In the genomic region with DNA sequence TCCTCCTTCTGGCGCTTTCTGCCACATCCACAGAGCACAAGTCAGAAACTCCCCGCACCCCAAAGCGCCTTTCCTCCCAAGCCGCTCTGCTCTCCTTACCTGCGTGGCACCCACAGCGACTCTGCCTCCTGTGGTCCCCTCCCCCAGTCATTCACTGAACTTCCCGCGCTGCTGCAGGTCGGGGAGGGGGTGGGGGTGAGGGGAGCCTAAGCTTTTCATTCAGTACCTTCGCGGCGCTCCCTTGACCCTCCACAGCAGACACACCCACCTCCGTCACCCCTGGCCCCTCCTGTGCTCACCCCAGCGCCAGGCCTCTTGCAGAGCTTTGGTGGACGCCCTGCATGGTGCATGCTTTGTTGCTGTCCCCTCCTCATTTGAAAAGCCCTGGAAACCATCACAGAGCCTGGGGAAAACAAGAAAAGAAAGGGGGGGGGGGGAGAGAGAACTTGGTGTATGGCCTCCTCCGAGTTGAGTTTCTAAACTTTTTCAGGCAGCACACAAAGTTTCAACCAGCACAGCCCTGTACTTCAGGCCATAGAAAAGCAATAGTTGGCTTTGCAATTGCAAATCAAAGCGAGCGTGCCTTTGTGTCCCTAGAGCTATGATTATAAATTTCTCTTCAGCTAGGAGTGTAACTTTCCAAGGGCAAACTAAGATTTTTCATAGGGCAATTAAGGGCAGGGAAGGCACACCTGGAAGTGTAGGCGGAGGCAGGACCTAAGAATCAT, we compare ENCODE assay signal across 8 mouse cellular contexts. TPM values are rescaled to one million over a fixed set of nuclear protein-coding genes. Genes with fewer than 3 reads are reported as not detected.
DNase-seq lines count a peak whose midpoint lies in the region; ATAC-seq lines count a peak whose summit lies in the region.

A gene (minus strand): TSS at position 268 of the 728 bp plus-strand sequence.

- peak within 1 kb of the TSS; percentile 95 for H3K4me2 ChIP-seq in forebrain, embryonic 13.5 days
- peak within 1 kb of the TSS; percentile 89 for H3K4me2 ChIP-seq in hindbrain, embryonic 16.5 days (ENCODE audit: low read length)

- no peaks in the 10 kb centered on the region for H3K36me3 ChIP-seq in forebrain, embryonic 13.5 days (ENCODE audit: poor library complexity, severe bottlenecking)
- no peaks in the 10 kb centered on the region for H3K36me3 ChIP-seq in hindbrain, embryonic 16.5 days (ENCODE audit: control insufficient read depth, insufficient read depth, low read length)

- peak within 1 kb of the TSS; percentile 69 for H3K27ac ChIP-seq in forebrain, embryonic 13.5 days
- H3K27ac ChIP-seq in hindbrain, embryonic 16.5 days (ENCODE audit: low read depth, low read length): no peak within 1 kb of the TSS

- 0 out of 2 replicates have a peak, but pooled peaks cover 3% of the 10 kb centered on the region for H3K27me3 ChIP-seq in forebrain, embryonic 13.5 days
- 0 out of 2 replicates have a peak, but pooled peaks cover 2% of the 10 kb centered on the region for H3K27me3 ChIP-seq in hindbrain, embryonic 16.5 days (replicated peaks; ENCODE audit: control insufficient read depth, insufficient read depth, low read length)

- WGBS in forebrain, embryonic 13.5 days: 5% methylated on average over 17 of the region's 19 CpGs
- WGBS in hindbrain, embryonic 16.5 days: 4% methylated on average over 19 of the region's 19 CpGs

- DNase-seq in layer of hippocampus, postnatal 14 days (ENCODE audit: low spot score in 2 of 2): no peak
- no peak for DNase-seq in layer of hippocampus, adult 11-12 months (ENCODE audit: low spot score)
- no peak for DNase-seq in adrenal gland, postnatal 10 days
- DNase-seq in mesoderm, embryonic 11.5 days (ENCODE audit: low read depth, low spot score): peak; percentile 51
- DNase-seq in MN1 (ENCODE audit: low spot score): no peak
- no peak for DNase-seq in spleen, adult 18-20 months

- H3K9ac ChIP-seq in forebrain, embryonic 13.5 days: peak within 1 kb of the TSS; percentile 74
- peak within 1 kb of the TSS; percentile 68 for H3K9ac ChIP-seq in hindbrain, embryonic 16.5 days (ENCODE audit: low read depth, low read length)

- peak within 1 kb of the TSS; percentile 69 for H3K4me3 ChIP-seq in forebrain, embryonic 13.5 days
- H3K4me3 ChIP-seq in hindbrain, embryonic 16.5 days (ENCODE audit: low read length): peak within 1 kb of the TSS; percentile 66

- H3K4me1 ChIP-seq in forebrain, embryonic 13.5 days: peaks cover 9% of the 10 kb centered on the region
- peaks cover 7% of the 10 kb centered on the region for H3K4me1 ChIP-seq in hindbrain, embryonic 16.5 days (ENCODE audit: control insufficient read depth, insufficient read depth, low read depth, low read length)

- no peaks in the 10 kb centered on the region for H3K9me3 ChIP-seq in forebrain, embryonic 13.5 days (replicated peaks)
- no peaks in the 10 kb centered on the region for H3K9me3 ChIP-seq in hindbrain, embryonic 16.5 days (ENCODE audit: control insufficient read depth, low read length)

- ATAC-seq in forebrain, embryonic 13.5 days: peak; percentile 61; the same call in 1 of the 2 replicates
- peak; percentile 70 for ATAC-seq in hindbrain, embryonic 16.5 days

RNA-seq across cellular contexts. Expression of the gene that starts here (rescaled TPM):
- total RNA-seq in layer of hippocampus, postnatal 14 days (2021): 10 to 100 TPM; 19.2 to 20.9 TPM
- total RNA-seq in adrenal gland, postnatal 10 days (2021): 10 to 100 TPM; 22.0 to 22.6 TPM
- polyA plus RNA-seq in forebrain, embryonic 13.5 days (2015; fragmentation: Nextera tagmentation; extraction: Ambion mirVana): 29.9 and 35.7 TPM in 2 replicates
- 20.9 and 25.1 TPM in 2 replicates for polyA plus RNA-seq in hindbrain, embryonic 16.5 days (2015; fragmentation: Nextera tagmentation; extraction: Ambion mirVana)
